Mouse (Mus musculus) small intestine, adult 2 months (tissue): ENCODE measurements around the gene Itgb1bp1.

ENCODE experiments used
- CTCF ChIP-seq: fragments of 200-500 bp; IDR thresholded peaks from 2 replicates; pipeline ENCODE4 v1.5.1; 2012; ENCODE audit warnings: low read depth, mild to moderate bottlenecking, control low read depth, inconsistent platforms, low read length, moderate library complexity, mixed read lengths; ENCODE audit not compliant: insufficient replicate concordance, insufficient read length; ENCODE audit errors: extremely low read depth
- POLR2A ChIP-seq: fragments of 200-500 bp; IDR thresholded peaks from 2 replicates; pipeline ENCODE4 v1.6.1; 2012; ENCODE audit warnings: low read depth, mild to moderate bottlenecking, control low read depth, inconsistent platforms, low read length, moderate library complexity

DNA sequence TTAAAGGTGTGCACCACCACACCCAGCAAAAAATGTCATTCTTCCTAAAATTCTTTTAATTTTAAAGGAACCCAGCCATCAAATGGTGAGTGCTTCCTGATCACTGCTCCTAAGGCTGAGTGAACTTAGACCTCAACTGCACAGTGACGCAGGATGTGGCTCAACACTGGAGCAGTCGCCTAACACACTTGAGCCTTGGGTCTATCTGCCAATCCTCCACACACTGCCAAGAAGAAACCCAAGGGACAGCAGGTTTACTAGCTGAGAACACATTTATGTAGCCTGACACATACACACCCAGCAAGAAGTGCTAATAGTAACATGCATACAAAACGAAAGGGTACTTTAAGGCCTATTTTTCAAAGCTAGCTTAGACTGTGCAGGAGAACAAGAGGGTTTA is 40.2 kb upstream of the Itgb1bp1 start:
- TF ChIP-seq POLR2A: no peak
- no peak for TF ChIP-seq CTCF
